21 mouse cellular contexts compared by ENCODE assay signal in the genomic region with DNA sequence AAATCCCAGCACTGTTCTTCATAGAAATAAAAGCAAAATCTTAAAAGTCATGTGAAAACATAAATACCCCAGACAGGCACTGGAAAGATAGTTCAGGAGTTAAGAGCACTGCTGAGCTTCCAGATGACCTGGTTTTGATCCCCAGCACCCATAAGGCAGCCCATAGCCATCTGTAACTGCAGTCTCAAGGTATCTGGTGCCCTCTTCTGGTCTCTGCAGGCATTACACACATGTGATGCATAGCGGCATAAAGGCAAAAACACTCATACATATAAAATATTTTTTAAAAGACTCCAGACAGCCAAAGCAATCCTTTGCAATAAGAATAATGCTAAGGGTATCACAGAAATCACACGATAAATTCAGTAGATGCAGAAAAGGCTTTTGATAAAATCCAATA. TPM values are rescaled to one million over a fixed set of nuclear protein-coding genes. Genes with fewer than 3 reads are reported as not detected.
DNase-seq lines count a peak whose midpoint lies in the region; ATAC-seq and TF ChIP-seq lines count a peak whose summit lies in the region.
"Had no signal": no experiment of that assay in that cellular context is flagged by ENCODE, and none has a peak within 500 bp of the region (broad histone marks: within the 10 kb centered on the region; RNA-seq: fewer than 3 reads in every experiment).

No protein-coding gene starts in this region.

- no peak for TF ChIP-seq POLR2A in ES-Bruce4 (IDR thresholded peaks at IDR 0.05; ENCODE audit: insufficient read depth, low read length)
- TF ChIP-seq POLR2A in bone marrow, adult 2 months (IDR thresholded peaks at IDR 0.05; ENCODE audit: borderline replicate concordance, control insufficient read depth, low read depth, low read length) = no peak

- H3K4me3 ChIP-seq in kidney, postnatal 0 days (replicated peaks; ENCODE audit: low read depth, low read length) = no peak overlapping the region
- H3K4me3 ChIP-seq in ES-Bruce4 (ENCODE audit: low read depth, low read length) = no peak overlapping the region
- H3K4me3 ChIP-seq in bone marrow, adult 2 months (replicated peaks; ENCODE audit: control insufficient read depth, low read depth, low read length) = no peak overlapping the region
- H3K4me3 ChIP-seq: embryonic facial prominence, embryonic 15.5 days; forebrain, embryonic 12.5 days; kidney, embryonic 15.5 days; left cerebral cortex, adult 2 months; limb, embryonic 10.5 days; liver, embryonic 13.5 days; midbrain, embryonic 15.5 days had no signal

- no peaks in the 10 kb centered on the region for H3K9me3 ChIP-seq in kidney, postnatal 0 days (replicated peaks; ENCODE audit: low read length)
- H3K9me3 ChIP-seq in ES-Bruce4 (replicated peaks; ENCODE audit: control insufficient read depth, insufficient read depth, low read length, poor library complexity, severe bottlenecking) = no peaks in the 10 kb centered on the region
- H3K9me3 ChIP-seq: embryonic facial prominence, embryonic 15.5 days; forebrain, embryonic 12.5 days; limb, embryonic 10.5 days; liver, embryonic 13.5 days; midbrain, embryonic 15.5 days had no signal

- no peak overlapping the region for H3K9ac ChIP-seq in kidney, postnatal 0 days (ENCODE audit: low read depth, low read length)
- no peak overlapping the region for H3K9ac ChIP-seq in ES-Bruce4 (ENCODE audit: low read depth, poor library complexity, severe bottlenecking)
- H3K9ac ChIP-seq: embryonic facial prominence, embryonic 15.5 days; forebrain, embryonic 12.5 days; kidney, embryonic 15.5 days; liver, embryonic 13.5 days; midbrain, embryonic 15.5 days had no signal

- WGBS in kidney, postnatal 0 days = 89% methylated on average over 2 of the region's 2 CpGs
- WGBS in bone marrow, adult 2 months = 83% methylated on average over 2 of the region's 2 CpGs

- no peak for ATAC-seq in kidney, postnatal 0 days (replicated peaks; ENCODE audit: low FRiP score, low read depth)
- ATAC-seq: activated CD4-positive, CD25-positive, alpha-beta regulatory T cell, adult 4 months; midbrain, embryonic 15.5 days had no signal

- no peak for DNase-seq in kidney, postnatal 0 days (ENCODE audit: low spot score)
- DNase-seq in kidney, postnatal 10 days = no peak
- DNase-seq in CD4-positive helper T cell, adult 2 months (ENCODE audit: low read depth, low spot score) = peak; percentile 21
- DNase-seq in cerebellum, postnatal 4 days (ENCODE audit: low spot score in 2 of 2) = no peak
- no peak for DNase-seq in retina, postnatal 1 day
- DNase-seq: adrenal gland, postnatal 25 days; cerebellum, adult 8-10 months; embryo, embryonic 11 days; heart, postnatal 4 days; liver, embryonic 13.5 days; lung, postnatal 10 days; thymus, postnatal 36 days had no signal

- no peak overlapping the region for H3K27ac ChIP-seq in kidney, postnatal 0 days
- no peak overlapping the region for H3K27ac ChIP-seq in ES-Bruce4 (ENCODE audit: insufficient read depth, low read length)
- no peak overlapping the region for H3K27ac ChIP-seq in bone marrow, adult 2 months (ENCODE audit: control insufficient read depth, insufficient read depth, low read depth, low read length, poor library complexity)
- H3K27ac ChIP-seq: embryonic facial prominence, embryonic 15.5 days; forebrain, embryonic 12.5 days; kidney, embryonic 15.5 days; left cerebral cortex, adult 2 months; limb, embryonic 10.5 days; liver, embryonic 13.5 days; midbrain, embryonic 15.5 days had no signal

- H3K36me3 ChIP-seq in kidney, postnatal 0 days (ENCODE audit: insufficient read depth, low read length) = no peaks in the 10 kb centered on the region
- H3K36me3 ChIP-seq in ES-Bruce4 (ENCODE audit: control insufficient read depth, insufficient read depth, low read length, poor library complexity, severe bottlenecking) = no peaks in the 10 kb centered on the region
- H3K36me3 ChIP-seq: embryonic facial prominence, embryonic 15.5 days; forebrain, embryonic 12.5 days; kidney, embryonic 15.5 days; limb, embryonic 10.5 days; liver, embryonic 13.5 days; midbrain, embryonic 15.5 days had no signal

- no peaks in the 10 kb centered on the region for H3K27me3 ChIP-seq in kidney, postnatal 0 days (ENCODE audit: insufficient read depth, low read length)
- no peaks in the 10 kb centered on the region for H3K27me3 ChIP-seq in ES-Bruce4 (ENCODE audit: control insufficient read depth, insufficient read depth, low read length, poor library complexity, severe bottlenecking)
- H3K27me3 ChIP-seq: embryonic facial prominence, embryonic 15.5 days; forebrain, embryonic 12.5 days; kidney, embryonic 15.5 days; liver, embryonic 13.5 days; midbrain, embryonic 15.5 days had no signal

- TF ChIP-seq CTCF in kidney, postnatal 0 days (IDR thresholded peaks at IDR 0.05; ENCODE audit: low read depth) = peak; percentile 29; the same call in 1 of the 2 replicates
- TF ChIP-seq CTCF in ES-Bruce4 (IDR thresholded peaks at IDR 0.05; ENCODE audit: low read depth, low read length) = peak; percentile 49
- TF ChIP-seq CTCF in bone marrow, adult 2 months (IDR thresholded peaks at IDR 0.05; ENCODE audit: control insufficient read depth, insufficient read depth, low read length) = peak; percentile 29; the same call in 1 of the 2 replicates

- no peak for TF ChIP-seq EP300 in ES-Bruce4 (IDR thresholded peaks at IDR 0.05; ENCODE audit: insufficient read depth, low read depth, low read length)

- no peak overlapping the region for H3K4me2 ChIP-seq in kidney, postnatal 0 days (ENCODE audit: low read length)
- H3K4me2 ChIP-seq: embryonic facial prominence, embryonic 15.5 days; forebrain, embryonic 12.5 days; kidney, embryonic 15.5 days; liver, embryonic 13.5 days; midbrain, embryonic 15.5 days had no signal

- H3K4me1 ChIP-seq in kidney, postnatal 0 days (replicated peaks; ENCODE audit: insufficient read depth, low read length) = no peaks in the 10 kb centered on the region
- H3K4me1 ChIP-seq in ES-Bruce4 (ENCODE audit: control insufficient read depth, insufficient read depth, low read length) = no peaks in the 10 kb centered on the region
- no peaks in the 10 kb centered on the region for H3K4me1 ChIP-seq in bone marrow, adult 2 months (ENCODE audit: control insufficient read depth, insufficient read depth, low read length)
- H3K4me1 ChIP-seq: embryonic facial prominence, embryonic 15.5 days; forebrain, embryonic 12.5 days; kidney, embryonic 15.5 days; limb, embryonic 10.5 days; liver, embryonic 13.5 days; midbrain, embryonic 15.5 days had no signal

RNA-seq across cellular contexts. Expression of gene Cct6b, which starts 37.3 kb away (rescaled TPM):
- 0.42 and 0.46 TPM in 2 replicates for polyA plus RNA-seq in kidney, postnatal 0 days (2015; fragmentation: Nextera tagmentation; extraction: Ambion mirVana)
- polyA plus RNA-seq in ES-Bruce4 (2011; ENCODE audit: insufficient read depth, insufficient read length, low read depth, missing spikeins) = 1.1 and 1.6 TPM in 2 replicates
- polyA plus RNA-seq in bone marrow, adult 2 months (2011; ENCODE audit: insufficient read depth, insufficient read length, low replicate concordance, missing spikeins) = not detected in 2 replicates

RNA-seq across cellular contexts. Expression of gene Zfp830, which starts 37.3 kb away (rescaled TPM):
- 35.6 and 38.1 TPM in 2 replicates for polyA plus RNA-seq in kidney, postnatal 0 days (2015; fragmentation: Nextera tagmentation; extraction: Ambion mirVana)
- 24.8 and 25.6 TPM in 2 replicates for polyA plus RNA-seq in ES-Bruce4 (2011; ENCODE audit: insufficient read depth, insufficient read length, low read depth, missing spikeins)
- polyA plus RNA-seq in bone marrow, adult 2 months (2011; ENCODE audit: insufficient read depth, insufficient read length, low replicate concordance, missing spikeins) = 22.2 and 26.4 TPM in 2 replicates

RNA-seq across cellular contexts. Expression of gene Lig3, which starts 54.0 kb away (rescaled TPM):
- 23.0 and 23.9 TPM in 2 replicates for polyA plus RNA-seq in kidney, postnatal 0 days (2015; fragmentation: Nextera tagmentation; extraction: Ambion mirVana)
- 56.3 and 64.7 TPM in 2 replicates for polyA plus RNA-seq in ES-Bruce4 (2011; ENCODE audit: insufficient read depth, insufficient read length, low read depth, missing spikeins)
- 6.4 and 17.6 TPM in 2 replicates for polyA plus RNA-seq in bone marrow, adult 2 months (2011; ENCODE audit: insufficient read depth, insufficient read length, low replicate concordance, missing spikeins)
